Mouse (Mus musculus) common myeloid progenitor, adult 5-6 weeks (primary cell): Measurements from ENCODE around the gene Psat1. TPM values are rescaled to one million over a fixed set of nuclear protein-coding genes. Genes with fewer than 3 reads are reported as not detected.

Experiments used
- ATAC-seq: replicated peaks from 2 replicates; pipeline ENCODE4 v1.8.0; 2016; ENCODE audit warnings: low read depth, mild to moderate bottlenecking, moderate TSS enrichment, inconsistent platforms; ENCODE audit not compliant: poor library complexity, severe bottlenecking
- total RNA-seq: library from RNA; stranded (forward); fragments of 200-1000, 187-1606 nt; gene quantifications from 2 replicates; pipeline ENCODE4 v1.2.3, GENCODE M21; 2017

Psat1 gene
- total RNA-seq, 1 experiment from 2014 or later, result 91.8 TPM

DNA sequence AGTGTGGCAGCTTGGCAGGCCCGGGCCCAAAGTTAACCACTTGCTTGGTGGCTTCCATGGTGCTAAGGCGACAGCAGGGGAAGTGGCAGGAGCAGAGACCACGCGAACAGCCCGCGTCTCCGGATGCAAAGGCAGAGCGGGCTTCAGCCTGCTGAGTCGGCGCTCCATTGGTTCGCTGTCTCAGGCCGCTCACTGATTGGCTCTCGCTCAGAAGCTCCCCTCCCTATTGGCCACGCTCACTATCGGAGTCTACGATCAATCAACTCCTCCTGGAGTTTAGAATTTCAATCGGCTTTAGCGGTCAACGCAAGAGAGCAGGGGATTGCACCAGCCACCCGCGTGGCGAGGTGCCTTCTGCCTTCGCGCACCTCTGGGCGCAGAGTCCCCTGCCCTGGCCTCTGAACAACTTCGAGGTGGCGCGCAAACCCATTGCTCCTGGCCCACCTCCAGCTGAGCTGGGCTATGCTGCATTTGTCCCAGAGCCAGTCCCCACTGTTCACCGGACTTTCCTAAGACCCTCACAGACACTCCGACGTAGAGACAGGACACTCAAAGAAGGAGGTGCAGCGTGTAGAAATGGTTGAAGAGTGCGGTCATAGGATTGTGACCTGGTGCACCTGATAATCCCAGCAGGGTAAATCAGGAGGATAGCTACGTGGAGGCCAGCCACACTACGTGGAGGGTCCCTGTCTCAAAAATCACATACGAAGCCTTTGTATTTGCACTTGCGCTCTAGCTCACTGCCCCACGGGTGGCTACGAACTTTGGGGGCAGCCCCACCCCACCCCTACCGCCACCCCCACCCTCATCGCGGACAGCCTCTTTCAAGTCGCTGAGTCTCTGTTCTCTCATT is 22.0 kb downstream of the Psat1 start:
- peak; percentile 94 for ATAC-seq

DNA sequence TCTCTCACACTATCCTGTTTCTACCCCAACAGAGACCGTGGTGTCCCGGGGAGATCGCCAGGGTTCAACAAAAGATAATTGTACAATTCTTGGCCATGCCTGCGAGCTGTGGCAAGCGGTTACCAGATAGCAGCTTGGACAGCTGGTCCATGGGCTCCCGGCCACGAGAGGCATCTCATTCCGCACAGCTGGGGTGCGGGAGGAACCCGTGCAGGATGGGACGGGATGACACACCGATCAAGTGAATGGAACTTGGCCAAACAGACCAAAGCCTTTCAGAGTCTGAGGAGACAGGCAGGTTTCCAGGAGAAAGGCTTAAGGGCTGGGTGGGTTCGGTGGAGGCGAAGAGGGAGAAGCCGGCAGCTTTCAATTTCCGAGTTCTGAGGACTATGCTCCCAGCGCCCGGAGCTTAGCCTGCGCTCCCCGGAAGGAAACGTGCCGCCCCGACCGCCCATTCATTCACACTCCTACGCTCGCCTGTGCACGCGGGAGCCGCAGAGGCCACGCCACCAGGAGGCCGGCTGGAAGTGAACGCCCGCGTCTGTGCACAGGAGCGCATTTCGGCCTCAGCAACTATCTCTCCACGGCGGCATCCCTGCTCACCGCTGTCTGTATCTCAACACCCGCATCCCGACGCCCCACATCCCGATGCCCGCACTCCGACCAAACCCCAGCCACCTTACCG is 22.8 kb downstream of the Psat1 start:
- ATAC-seq, result peak; percentile 42

DNA sequence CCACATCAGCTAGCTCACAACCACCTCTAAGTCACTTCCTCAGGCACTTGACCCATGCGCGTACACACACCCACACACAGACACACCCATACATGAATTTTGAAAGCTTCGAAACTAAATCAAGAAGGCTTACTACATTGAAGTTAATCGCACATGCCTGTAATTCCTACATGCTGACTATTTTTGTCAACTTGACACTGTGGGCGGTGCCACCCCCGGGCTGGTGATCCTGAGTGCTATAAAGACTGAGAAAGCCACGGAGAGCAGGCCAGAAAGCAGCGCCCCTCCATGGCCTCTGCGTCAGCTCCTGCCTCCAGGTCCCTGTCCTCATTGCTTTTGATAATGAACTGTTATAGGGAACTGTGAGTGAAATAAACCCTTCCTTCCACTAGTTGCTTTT is 23.7 kb downstream of the Psat1 start:
- ATAC-seq, result peak; percentile 13; the same call in 1 of the 2 replicates

DNA sequence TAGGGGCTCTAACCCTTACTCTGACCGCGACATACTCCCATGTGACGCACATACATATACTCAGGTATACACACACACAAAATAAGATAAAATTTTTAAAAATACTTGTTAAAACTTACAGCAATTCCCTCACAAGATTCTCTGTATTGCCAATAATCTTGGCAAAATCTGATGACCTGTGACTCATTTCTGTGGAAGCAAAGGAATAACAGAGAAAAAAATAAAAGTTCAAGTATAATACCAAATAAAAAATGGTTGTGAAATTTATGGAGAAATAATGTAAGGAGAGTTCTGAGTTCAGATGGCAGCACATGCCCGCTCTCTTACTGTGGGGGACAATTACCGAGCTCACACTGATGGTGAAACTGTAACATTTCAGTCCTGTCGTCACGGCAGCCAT is 27.8 kb downstream of the Psat1 start:
- ATAC-seq, result no peak

DNA sequence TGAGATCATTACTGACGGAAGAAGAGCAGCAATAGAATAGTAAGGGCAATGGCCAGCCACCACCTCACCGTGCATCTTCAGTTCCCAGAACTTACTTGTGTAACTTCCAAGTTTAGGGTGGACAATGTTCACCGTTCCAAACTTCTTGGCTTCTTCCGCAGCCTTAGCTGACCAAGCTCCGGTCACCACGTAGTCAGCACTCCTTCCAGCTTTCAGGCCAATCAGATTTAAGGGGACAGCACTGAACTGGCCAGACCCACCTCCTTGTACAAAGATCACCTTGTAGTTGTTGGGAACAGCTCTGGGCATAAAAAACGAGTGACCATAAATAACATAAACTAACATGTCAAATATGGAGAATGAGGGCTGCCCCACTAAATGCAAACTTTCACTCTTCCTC is 29.0 kb downstream of the Psat1 start:
- ATAC-seq, result no peak

DNA sequence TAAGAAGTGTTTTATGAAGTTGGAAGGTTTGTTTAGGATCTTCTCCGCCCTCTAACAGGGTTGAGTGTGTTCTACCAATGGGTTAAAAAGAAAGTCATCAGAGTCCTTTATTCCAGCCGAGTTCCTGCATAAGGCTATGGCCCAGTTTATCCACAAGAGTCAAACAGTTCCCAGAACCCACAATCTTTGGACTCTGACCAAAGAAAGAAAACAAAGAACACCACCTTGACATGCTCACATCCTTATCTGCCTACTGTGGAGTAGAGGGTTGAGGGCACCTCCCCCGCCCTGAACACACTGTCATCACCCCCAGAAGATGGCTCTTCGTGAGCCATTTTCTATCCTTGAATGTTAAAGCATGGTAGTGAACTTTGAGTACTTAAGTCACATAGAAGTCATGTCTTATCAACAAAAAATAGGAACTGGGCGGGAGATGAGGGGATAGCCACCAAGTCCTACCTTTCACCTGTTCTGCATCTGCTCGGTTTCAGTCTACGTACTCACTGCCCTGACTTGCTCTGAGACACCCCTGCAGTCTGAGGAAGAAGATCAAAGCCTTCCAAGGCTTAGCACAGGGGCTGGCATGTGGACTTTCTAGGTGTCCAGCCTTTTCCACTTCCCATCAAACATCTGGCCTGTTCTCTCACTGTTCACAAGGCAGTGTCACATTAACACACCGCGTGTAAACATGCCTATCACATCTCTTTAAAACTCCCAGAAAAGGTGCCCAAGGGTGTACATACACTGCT is 33.7 kb downstream of the Psat1 start:
- no peak for ATAC-seq

DNA sequence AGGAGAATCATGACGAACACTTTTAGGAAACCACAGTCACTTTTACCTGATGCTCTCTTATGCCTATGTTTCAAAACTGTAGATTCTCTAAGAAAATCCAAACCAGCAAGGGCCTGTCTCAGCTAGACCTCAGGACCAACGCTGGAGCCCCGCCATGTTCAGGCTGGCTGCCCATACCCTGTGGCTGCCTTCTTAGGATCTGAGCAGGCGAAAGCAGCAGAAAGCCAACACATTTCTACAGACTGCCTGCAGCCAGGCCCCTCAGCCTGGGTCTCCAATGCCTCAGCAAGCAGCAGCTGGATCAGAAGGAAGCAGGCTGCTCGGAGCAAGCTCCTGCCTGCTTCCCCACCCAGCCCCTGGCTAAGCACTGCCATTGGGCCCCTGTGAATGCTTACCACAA is 35.7 kb downstream of the Psat1 start:
- no peak for ATAC-seq

DNA sequence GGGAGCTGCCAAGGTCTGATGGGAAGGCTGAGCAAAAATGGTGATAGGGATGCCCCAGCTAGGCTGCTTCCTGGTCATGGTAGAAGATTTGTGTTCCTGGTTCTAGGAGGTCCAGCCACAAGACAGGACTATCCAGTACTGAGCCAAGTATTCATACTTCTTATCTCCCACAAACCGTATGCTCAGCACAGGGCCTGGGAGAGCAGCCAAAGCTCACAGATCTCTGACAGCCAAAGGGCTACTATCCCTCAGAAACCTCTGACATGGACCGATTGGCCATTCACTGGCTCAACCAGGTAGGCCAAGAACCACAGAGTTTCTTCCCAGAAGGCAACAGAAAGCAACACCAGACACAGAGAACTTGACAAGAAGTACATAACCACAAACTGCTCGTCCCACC is 36.1 kb downstream of the Psat1 start:
- ATAC-seq, result peak; percentile 71

DNA sequence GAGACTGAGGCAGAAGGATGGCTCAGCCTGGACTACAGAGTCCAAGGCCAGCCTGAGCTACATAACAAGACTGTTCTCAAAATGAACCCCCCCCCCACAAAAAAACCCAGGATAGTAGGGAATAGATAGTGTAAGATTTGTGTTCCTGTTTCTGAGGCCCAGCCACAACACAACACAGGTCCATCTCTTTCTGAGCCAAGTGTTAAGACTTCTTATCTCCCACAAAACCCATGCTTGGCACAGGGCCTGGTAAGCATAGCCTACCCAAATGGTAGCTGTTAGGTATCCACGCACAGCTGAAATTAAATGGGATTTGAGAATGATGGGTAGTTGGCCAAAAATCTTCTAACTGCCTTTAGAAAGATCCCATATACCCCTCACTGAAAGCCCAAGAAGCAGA is 36.6 kb downstream of the Psat1 start:
- peak; percentile 37; the same call in 1 of the 2 replicates for ATAC-seq

DNA sequence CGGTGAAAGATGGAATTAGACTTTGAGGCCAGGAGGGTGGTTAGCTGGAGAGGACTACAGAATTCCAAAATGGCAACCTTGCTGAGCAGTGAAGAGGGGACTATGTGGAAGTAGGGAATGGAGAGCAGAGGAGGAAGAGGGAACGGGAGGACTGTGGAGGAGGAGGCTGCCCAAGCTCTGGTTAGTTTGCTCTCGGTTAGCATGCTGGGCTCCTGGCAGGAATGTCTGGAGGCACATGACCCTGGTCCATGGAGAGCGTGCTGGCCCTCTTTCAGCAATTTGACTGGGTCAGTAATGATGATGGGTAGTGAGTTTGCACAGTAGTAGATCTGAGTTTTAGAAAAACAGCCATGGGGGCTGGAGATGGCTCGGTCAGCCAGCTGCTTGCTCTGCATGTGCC is 39.1 kb downstream of the Psat1 start:
- no peak for ATAC-seq

DNA sequence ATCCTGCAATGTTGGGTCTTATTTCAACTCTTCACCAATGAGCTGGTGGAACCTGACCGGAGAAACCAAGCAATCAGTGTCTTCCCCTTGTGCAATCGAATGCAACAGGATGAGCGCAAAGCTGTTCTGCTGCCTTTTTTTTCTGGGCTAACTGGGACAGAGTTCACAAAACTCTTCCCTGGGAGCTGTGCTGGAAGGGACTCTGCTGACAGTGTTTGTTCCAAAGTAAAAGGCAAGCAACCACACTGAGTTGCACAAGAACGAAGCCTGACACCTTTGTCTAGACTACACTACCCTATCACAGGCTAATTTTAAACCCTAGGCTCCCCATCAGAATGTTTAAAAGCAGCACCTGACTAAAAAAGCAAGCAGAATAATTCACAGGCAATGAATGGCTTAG is 42.4 kb downstream of the Psat1 start:
- no peak for ATAC-seq

DNA sequence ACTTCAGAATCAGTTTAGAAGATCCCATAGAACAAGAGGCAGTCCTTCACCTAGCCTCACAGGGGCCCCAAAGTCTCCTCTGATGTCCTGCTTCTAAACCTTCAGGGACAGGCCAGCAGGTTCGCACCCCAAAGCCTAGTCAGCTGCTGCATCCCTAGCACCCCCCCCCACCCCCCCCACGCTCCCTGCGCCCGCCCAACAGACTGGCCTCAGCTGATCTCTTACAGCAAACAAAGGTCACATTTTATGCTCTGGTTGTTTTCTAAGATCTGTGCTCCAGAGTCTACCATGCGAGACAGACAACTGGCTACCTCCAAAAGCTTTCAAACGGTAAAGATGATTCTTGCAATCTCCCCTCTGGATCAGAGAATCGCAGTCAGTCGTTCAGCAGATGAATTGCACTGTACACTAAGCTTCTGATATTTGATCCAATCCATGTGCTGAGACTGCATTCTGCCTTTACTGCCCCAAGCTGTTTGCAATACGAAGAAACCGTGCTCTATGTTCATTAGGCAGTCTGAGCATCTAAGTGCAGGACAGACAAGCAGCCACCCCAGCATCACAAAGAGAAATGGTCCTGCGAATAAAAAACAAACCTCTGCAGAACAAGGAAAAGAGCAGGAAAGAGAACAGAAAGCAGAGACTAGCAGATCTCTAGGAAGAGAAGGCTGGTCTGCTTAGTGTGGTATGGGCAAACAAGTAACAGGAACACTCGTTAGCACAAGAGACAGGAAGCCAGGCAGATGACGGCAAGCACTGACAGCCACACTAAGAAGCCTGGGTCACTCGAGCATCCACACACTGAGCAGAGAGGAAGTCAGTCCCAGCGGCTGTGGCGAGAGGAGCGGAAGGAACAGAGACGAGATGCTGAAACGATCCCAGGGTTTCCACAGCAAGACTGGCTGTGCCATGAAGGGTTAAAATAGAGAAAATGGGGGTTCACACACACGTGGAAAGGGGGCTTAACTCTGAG is 43.3 kb downstream of the Psat1 start:
- peak; percentile 96 for ATAC-seq

DNA sequence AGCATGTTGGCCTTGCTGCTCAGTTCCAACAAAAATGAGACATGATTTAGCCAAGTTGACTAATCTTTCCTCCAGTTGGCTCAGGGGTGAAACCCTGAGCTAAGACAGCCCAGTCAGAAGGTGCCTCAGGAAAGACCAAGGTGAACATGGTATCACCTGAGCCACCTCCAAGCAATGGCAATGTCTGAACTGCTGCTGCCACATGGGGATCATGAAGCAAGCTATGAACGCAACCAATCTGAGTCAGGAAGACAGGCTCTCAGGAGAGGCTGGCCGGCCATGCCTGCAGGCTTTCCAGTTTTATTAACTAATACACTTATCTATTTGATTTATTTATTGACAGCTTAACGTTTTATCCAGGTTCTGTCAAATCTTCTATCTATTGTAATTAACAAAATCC is 51.5 kb downstream of the Psat1 start:
- no peak for ATAC-seq

DNA sequence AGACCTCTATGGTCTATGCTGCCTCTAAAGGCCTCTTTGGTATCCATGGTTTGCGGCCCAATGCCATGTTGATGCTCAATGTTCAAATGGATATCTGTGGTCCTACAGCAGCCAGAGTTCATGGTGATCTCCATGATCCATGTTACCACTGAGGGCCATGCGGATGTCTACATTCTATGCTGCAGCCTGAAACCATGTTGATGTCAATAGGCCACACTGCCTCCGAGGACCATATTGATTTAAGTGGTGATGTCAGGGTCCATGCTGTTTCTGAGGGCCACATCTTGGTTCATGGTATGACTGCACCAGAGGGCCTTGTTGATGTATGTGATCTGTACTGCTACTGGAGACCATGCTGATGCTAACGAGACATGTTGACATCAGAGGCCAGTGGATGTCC is 55.0 kb downstream of the Psat1 start:
- no peak for ATAC-seq

DNA sequence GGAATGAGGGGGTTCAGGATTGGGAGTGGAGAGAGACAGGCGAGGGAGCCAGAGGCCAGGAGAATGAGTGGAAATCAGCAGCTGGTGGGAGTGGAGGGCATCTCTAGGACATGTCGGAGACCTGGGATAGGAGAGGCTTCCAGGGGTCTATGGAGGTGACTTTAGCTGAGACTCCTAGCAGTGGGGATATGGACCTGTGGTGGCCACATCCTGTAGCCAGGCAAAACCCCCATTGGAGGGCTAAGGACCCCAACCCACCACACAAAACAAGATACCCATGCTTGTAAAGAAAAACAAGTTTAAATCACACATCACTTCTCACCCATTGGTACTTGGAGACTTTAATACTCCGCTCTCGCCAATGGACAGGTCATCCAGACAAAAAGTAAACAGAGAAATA is 58.7 kb downstream of the Psat1 start:
- no peak for ATAC-seq

DNA sequence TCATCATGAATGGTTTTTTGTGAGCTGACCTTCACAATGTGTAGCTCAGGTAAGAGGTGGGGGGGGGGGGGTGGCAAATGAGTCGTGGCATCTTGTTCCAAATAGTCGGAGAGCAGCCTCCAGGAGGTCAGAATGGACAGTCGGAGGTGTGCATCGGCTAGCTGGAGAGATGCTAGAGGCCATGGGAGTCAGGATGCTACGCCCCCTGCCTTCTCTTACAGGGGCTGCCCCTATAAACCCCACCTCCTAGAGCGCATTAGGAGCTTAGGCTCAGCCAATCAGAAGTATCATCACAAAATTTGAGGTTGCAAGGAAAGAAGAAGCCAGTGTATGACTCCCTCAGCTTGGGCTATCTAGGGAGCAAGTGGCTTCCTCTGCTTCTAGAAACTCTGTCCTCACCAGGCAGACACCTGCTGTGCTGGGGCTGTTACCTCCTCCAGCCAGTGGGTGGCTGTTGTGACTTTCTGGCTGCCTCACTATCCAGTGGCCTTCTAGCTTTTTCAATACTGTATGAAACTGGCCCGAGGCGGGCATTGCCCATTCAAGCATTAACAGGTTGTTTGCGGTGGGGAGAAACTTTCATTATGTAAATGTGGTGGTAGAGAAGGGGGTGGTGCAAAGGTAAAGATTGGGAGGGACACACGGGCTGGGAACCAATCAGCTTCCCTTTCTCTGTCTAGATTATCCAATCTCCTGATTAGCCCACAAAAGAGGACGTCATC is 64.3 kb downstream of the Psat1 start:
- peak; percentile 85 for ATAC-seq

DNA sequence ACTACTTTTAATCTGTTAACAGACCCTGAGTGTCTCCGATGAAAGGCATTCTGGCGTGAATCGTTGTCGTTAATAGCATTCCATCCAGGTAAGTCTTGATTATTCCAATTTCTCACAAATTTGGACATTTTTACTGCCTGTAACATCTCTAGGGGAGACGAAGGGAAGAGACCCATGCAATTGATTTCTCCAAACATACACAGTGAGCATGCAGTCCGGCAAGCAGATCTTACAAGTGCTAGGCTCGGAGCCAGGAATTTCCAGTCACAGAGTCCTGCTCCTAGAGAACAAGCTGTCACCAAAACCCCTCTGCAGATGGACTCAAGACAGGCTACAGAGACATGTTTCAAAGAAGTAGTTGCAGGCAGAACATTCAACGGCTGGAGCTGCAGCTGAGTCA is 66.4 kb downstream of the Psat1 start:
- no peak for ATAC-seq

DNA sequence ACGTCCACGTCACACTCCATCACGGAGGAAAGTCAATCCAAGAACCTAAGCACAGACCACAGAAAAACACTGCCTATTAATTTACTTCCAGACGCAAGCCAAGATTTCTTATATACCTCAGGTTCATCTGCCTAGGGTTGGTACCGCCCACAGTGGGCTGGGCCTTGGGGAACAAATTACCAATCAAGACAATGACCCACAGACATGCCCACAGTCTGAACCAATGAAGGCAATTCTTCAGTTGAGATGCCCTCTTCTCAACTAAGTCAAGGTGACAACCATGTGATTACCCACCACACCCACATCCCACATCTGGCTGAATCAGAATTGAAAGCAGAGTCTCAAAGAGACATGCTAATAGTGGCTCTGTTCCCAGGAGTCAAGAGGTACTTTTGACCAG is 67.9 kb downstream of the Psat1 start:
- no peak for ATAC-seq
